Mouse (Mus musculus) thymus, adult 2 months (tissue): ENCODE measurements around the gene Fbf1.

Experiments used
- CTCF ChIP-seq: fragments of 200-500 bp; IDR thresholded peaks from 2 replicates; pipeline ENCODE4 v1.5.1; 2012; ENCODE audit warnings: mild to moderate bottlenecking, control low read depth, low read length, moderate library complexity, borderline replicate concordance; ENCODE audit not compliant: control insufficient read depth, poor library complexity, insufficient read depth; ENCODE audit errors: extremely low read depth
- POLR2A ChIP-seq: fragments of 200-500 bp; IDR thresholded peaks from 2 replicates; pipeline ENCODE4 v1.6.1; 2012; ENCODE audit warnings: mild to moderate bottlenecking, low read length, control low read depth, moderate library complexity; ENCODE audit not compliant: control insufficient read depth, poor library complexity, insufficient read depth; ENCODE audit errors: extremely low read depth

DNA sequence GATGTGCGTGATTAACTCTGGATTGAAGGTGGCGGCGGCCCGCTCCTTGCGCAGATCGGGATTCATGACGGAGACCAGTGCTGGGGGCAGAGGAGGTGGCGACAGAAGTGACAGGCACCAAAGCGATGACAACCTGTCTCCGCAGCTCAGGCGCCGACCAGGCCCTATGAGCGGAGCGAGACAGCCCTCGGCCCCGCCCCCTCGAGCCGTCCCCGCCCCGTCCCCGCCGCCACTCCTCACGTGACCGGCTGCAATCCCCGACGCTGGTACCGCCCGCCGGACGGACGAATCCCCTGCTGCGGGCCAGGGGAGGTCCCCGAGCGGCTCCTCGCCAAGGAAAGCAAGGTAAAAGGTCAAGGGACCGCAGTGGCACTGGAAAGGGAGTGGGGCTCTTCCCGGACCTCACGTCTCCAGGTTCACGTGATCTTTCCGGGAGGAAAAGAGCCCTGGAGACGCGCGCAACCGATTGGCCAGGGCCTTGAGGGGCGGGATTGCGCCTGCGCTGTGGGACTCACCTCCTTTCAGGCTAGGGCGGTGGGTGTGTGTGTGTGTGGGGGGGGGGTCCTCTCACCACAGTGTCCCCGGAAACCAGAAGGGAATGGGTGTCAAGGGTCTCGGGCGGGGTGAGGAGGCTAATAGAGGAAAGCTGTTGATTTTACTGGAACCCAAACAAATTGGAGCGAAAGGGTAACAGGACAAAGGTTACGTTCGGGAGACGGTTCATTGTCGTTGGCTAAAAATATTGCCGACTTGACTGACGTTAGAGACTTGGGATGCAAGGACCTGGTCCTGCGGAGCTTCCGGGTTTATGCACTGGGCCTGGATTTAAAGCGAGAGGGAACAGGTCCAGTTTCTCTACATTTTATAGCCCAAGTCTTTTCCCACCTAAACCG lies 30.9 kb upstream of the Fbf1 start, which contains the start of the genes Ten1 and Acox1:
- TF ChIP-seq CTCF = peak; percentile 38; the same call in 1 of the 2 replicates
- TF ChIP-seq POLR2A = peak; percentile 69
